Mouse (Mus musculus) lung, postnatal 0 days (tissue): ENCODE measurements around the gene Ucp3.

Experiments
- CTCF ChIP-seq: IDR thresholded peaks from 2 replicates; pipeline ENCODE4 v1.5.1; 2016; ENCODE audit warnings: antibody characterized with exemption, mild to moderate bottlenecking
- EP300 ChIP-seq: IDR thresholded peaks from 2 replicates; pipeline ENCODE4 v1.6.1; 2016; ENCODE audit warnings: antibody characterized with exemption, mild to moderate bottlenecking, control low read depth

DNA sequence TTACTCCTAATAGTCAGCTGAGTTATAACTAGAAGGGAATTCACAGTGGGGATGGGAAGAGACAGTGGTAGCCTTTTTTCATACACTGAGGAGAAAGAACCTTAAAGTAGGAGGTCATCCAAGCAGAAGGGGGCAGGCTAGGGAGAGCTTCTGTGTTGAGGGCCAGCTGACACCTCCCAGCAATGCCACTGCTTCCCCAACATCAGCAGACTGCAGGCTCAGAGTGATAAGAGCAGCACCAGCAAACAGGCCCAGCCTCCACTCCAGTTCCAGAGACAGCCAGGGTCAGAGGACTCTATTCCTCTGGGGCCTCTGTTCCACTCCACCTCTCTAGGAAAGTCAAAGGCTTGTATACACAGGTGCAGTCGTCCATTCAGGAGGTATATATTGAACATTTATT, 14.6 kb upstream of the Ucp3 start:
- TF ChIP-seq CTCF = no peak
- TF ChIP-seq EP300 = no peak
